ENCODE assay signal across 35 mouse cellular contexts in the genomic region with DNA sequence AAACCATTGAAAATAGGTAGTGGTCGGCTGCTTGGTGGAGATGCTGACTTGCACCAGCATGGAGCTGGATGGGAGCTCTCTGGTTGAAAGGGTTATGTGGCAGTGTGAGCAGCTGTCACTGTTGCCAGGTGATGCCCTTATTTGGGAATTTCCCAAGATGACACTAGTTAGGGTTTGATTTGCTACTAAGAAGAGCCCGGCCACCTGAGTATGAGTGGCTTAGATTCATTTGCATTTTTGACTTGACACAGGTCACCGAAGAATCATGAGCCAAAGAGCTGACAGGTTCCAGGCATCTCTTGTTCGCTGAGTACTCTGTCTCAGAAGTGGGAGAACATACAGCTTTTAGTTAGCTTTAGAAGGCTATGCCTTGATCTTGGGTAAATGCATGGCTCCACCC.
"Had no signal": no experiment of that assay in that cellular context is flagged by ENCODE, and none has a peak within 500 bp of the region (broad histone marks: within the 10 kb centered on the region; RNA-seq: fewer than 3 reads in every experiment).

No protein-coding gene starts in this region.

- H3K4me3 ChIP-seq: heart, embryonic 10.5 days; heart, embryonic 12.5 days; heart, embryonic 13.5 days; heart, embryonic 15.5 days; hindbrain, embryonic 10.5 days; hindbrain, embryonic 12.5 days; hindbrain, embryonic 13.5 days; hindbrain, embryonic 15.5 days; intestine, embryonic 15.5 days; kidney, embryonic 15.5 days; layer of hippocampus, adult 2 months had no signal

- H3K27me3 ChIP-seq: heart, embryonic 12.5 days; heart, embryonic 13.5 days; heart, embryonic 15.5 days; hindbrain, embryonic 12.5 days; hindbrain, embryonic 13.5 days; hindbrain, embryonic 15.5 days; intestine, embryonic 15.5 days; kidney, embryonic 15.5 days had no signal

- H3K4me1 ChIP-seq: heart, embryonic 15.5 days; hindbrain, embryonic 10.5 days; hindbrain, embryonic 12.5 days; hindbrain, embryonic 15.5 days; intestine, embryonic 15.5 days had no signal

- H3K9me3 ChIP-seq: heart, embryonic 10.5 days; heart, embryonic 12.5 days; heart, embryonic 13.5 days; heart, embryonic 15.5 days; hindbrain, embryonic 10.5 days; hindbrain, embryonic 12.5 days; hindbrain, embryonic 13.5 days; hindbrain, embryonic 15.5 days; intestine, embryonic 15.5 days; kidney, embryonic 15.5 days had no signal

- H3K27ac ChIP-seq: heart, embryonic 10.5 days; heart, embryonic 13.5 days; heart, embryonic 15.5 days; hindbrain, embryonic 10.5 days; hindbrain, embryonic 12.5 days; hindbrain, embryonic 13.5 days; hindbrain, embryonic 14.5 days; hindbrain, embryonic 15.5 days; hindbrain, postnatal 0 days; intestine, embryonic 15.5 days; kidney, embryonic 15.5 days; kidney, postnatal 0 days; layer of hippocampus, adult 2 months had no signal

- H3K36me3 ChIP-seq: heart, embryonic 10.5 days; heart, embryonic 12.5 days; heart, embryonic 13.5 days; heart, embryonic 15.5 days; hindbrain, embryonic 10.5 days; hindbrain, embryonic 12.5 days; hindbrain, embryonic 13.5 days; hindbrain, embryonic 15.5 days; intestine, embryonic 15.5 days; kidney, embryonic 15.5 days had no signal

- H3K9ac ChIP-seq: heart, embryonic 12.5 days; heart, embryonic 13.5 days; heart, embryonic 15.5 days; hindbrain, embryonic 12.5 days; hindbrain, embryonic 13.5 days; hindbrain, embryonic 14.5 days; hindbrain, embryonic 15.5 days; intestine, embryonic 15.5 days; kidney, embryonic 15.5 days had no signal

- DNase-seq: heart, postnatal 10 days; heart, postnatal 14 days; heart, postnatal 36 days; heart, postnatal 4 days; kidney, adult 11 months; kidney, adult 18-20 months; kidney, adult 2 months; kidney, adult 8-10 months; kidney, adult 9 months; kidney, postnatal 10 days; kidney, postnatal 14 days; kidney, postnatal 25 days; kidney, postnatal 36 days; kidney, postnatal 4 days; layer of hippocampus, adult 9-11 months; layer of hippocampus, postnatal 36 days had no signal

- ATAC-seq: hindbrain, embryonic 16.5 days; hindbrain, postnatal 0 days; inflammation-experienced regulatory T-cells, adult 6 months; intestine, embryonic 15.5 days; intestine, embryonic 16.5 days; intestine, postnatal 0 days had no signal

- H3K4me2 ChIP-seq: heart, embryonic 11.5 days; heart, embryonic 12.5 days; heart, embryonic 13.5 days; heart, embryonic 15.5 days; hindbrain, embryonic 12.5 days; hindbrain, embryonic 13.5 days; hindbrain, embryonic 14.5 days; hindbrain, embryonic 15.5 days; intestine, embryonic 15.5 days; kidney, embryonic 15.5 days had no signal
